Mouse (Mus musculus) olfactory bulb, adult 2 months (tissue): Measurements from ENCODE around the gene Map7.

ENCODE experiments used
- CTCF ChIP-seq: fragments of 200-500 bp; IDR thresholded peaks from 2 replicates; pipeline ENCODE4 v1.5.1; 2012; ENCODE audit warnings: low read depth, mild to moderate bottlenecking, low read length, moderate library complexity; ENCODE audit not compliant: insufficient read depth
- POLR2A ChIP-seq: fragments of 200-500 bp; IDR thresholded peaks from 2 replicates; pipeline ENCODE4 v1.6.1; 2012; ENCODE audit warnings: mild to moderate bottlenecking, low read depth, low read length, moderate library complexity; ENCODE audit not compliant: insufficient read depth

DNA sequence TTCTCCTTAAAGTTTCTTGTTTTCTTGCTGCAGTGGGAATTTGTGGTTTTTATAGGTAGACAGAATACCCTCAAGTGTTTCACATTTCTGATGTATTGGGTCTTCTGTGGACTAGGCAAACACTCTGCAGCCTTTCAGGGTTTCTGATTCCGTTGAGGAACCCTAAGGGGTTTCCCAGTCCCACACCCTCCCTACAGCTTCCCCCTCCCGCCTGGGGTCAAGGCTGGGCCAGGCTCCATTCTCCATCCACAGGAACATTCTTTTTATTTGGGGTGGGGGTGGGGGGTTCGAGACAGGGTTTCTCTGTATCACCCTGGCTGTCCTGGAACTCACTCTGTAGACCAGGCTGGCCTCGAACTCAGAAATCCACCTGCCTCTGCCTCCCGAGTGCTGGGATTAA, 150.8 kb downstream of the Map7 start:
- TF ChIP-seq CTCF (no peak), POLR2A (no peak)
